Mouse (Mus musculus) myocyte (in vitro differentiated cells): Measurements from ENCODE around the gene Agap2. TPM values are rescaled to one million over a fixed set of nuclear protein-coding genes. Genes with fewer than 3 reads are reported as not detected.

Experiments used
- H3K27me3 ChIP-seq: one replicate; pipeline ENCODE4 v1.6.1; 2011; ENCODE audit not compliant: control insufficient read depth, insufficient read depth, insufficient read length
- H3K36me3 ChIP-seq: one replicate; pipeline ENCODE4 v1.6.1; 2011; ENCODE audit not compliant: control insufficient read depth, insufficient read depth
- H3K4me2 ChIP-seq: one replicate; pipeline ENCODE4 v1.6.1; 2011; ENCODE audit warnings: low read depth, control low read depth
- H3K4me3 ChIP-seq: one replicate; pipeline ENCODE4 v1.5.1; 2011; ENCODE audit warnings: mild to moderate bottlenecking, control low read depth, moderate library complexity
- H3K79me2 ChIP-seq: one replicate; pipeline ENCODE4 v1.6.1; 2011; ENCODE audit not compliant: control insufficient read depth, insufficient read depth
- H3ac ChIP-seq: one replicate; pipeline ENCODE4 v1.6.1; 2011; ENCODE audit not compliant: control insufficient read depth, insufficient read length
- CEBPB ChIP-seq: IDR thresholded peaks from 2 replicates; pipeline ENCODE4 v1.6.1; 2011; ENCODE audit warnings: mild to moderate bottlenecking, moderate library complexity; ENCODE audit not compliant: poor library complexity, insufficient read depth, severe bottlenecking
- E2F4 ChIP-seq: IDR thresholded peaks from one replicate; pipeline ENCODE4 v1.6.1; 2011; ENCODE audit warnings: mild to moderate bottlenecking, control low read depth, moderate library complexity; ENCODE audit not compliant: insufficient read depth
- MAX ChIP-seq: IDR thresholded peaks from one replicate; pipeline ENCODE4 v1.6.1; 2011; ENCODE audit warnings: low read depth, mild to moderate bottlenecking, control low read depth
- MYOD1 ChIP-seq, 3 experiments: IDR thresholded peaks; one replicate each; pipeline ENCODE4 v1.6.1; 2011; ENCODE audit warnings: control low read depth in 2 of 3, low read depth in 2 of 3, mild to moderate bottlenecking in 2 of 3, moderate library complexity in 1 of 3; ENCODE audit not compliant: insufficient read length in 2 of 3, control insufficient read depth in 1 of 3
- MYOG ChIP-seq, 3 experiments: IDR thresholded peaks; one replicate each; pipeline ENCODE4 v1.6.1; 2011; ENCODE audit warnings: control low read depth in 2 of 3, low read depth in 2 of 3, mild to moderate bottlenecking in 2 of 3; ENCODE audit not compliant: insufficient read length in 2 of 3, control insufficient read depth in 1 of 3, insufficient read depth in 1 of 3
- POLR2A ChIP-seq: IDR thresholded peaks from one replicate; pipeline ENCODE4 v1.6.1; 2011; ENCODE audit warnings: low read depth, mild to moderate bottlenecking, control low read depth, moderate library complexity; ENCODE audit not compliant: insufficient read length
- POLR2AphosphoS2 ChIP-seq: IDR thresholded peaks from one replicate; pipeline ENCODE4 v1.6.1; 2011; ENCODE audit warnings: low read depth, control low read depth; ENCODE audit not compliant: insufficient read length
- REST ChIP-seq: IDR thresholded peaks from one replicate; pipeline ENCODE4 v1.6.1; 2011; ENCODE audit warnings: mild to moderate bottlenecking, control low read depth, moderate library complexity; ENCODE audit not compliant: insufficient read depth, insufficient read length
- SRF ChIP-seq: IDR thresholded peaks from one replicate; pipeline ENCODE4 v1.6.1; 2011; ENCODE audit warnings: low read depth; ENCODE audit not compliant: control insufficient read depth, insufficient read length
- TCF12 ChIP-seq: IDR thresholded peaks from one replicate; pipeline ENCODE4 v1.6.1; 2011; ENCODE audit warnings: mild to moderate bottlenecking, control low read depth; ENCODE audit not compliant: poor library complexity, insufficient read depth, severe bottlenecking
- TCF3 ChIP-seq: IDR thresholded peaks from one replicate; pipeline ENCODE4 v1.6.1; 2011; ENCODE audit warnings: low read depth, control low read depth; ENCODE audit not compliant: insufficient read length
- USF1 ChIP-seq: IDR thresholded peaks from one replicate; pipeline ENCODE4 v1.6.1; 2011; ENCODE audit warnings: low read depth, mild to moderate bottlenecking, control low read depth, moderate library complexity
- polyA plus RNA-seq: library from polyadenylated mRNA; unstranded; fragments of >200 nt; fragmentation: generic; extraction: Trizol; gene quantifications from one replicate; pipeline ENCODE4 v1.2.1, GENCODE M21; 2012; ENCODE audit warnings: missing spikeins

Agap2 gene
- polyA plus RNA-seq, 1 experiment = 1.2 TPM

GRCm38 (mm10) chr10:127115068-127115467, 40.0 kb downstream of the Agap2 start:
- H3K4me3 ChIP-seq = no peak overlapping the region
- H3K36me3 ChIP-seq = peaks cover 12% of the 10 kb centered on the region
- no peak overlapping the region for H3K4me2 ChIP-seq
- H3ac ChIP-seq = no peak overlapping the region
- no peak for TF ChIP-seq USF1
- no peak for TF ChIP-seq REST
- TF ChIP-seq MYOG (IDR thresholded peaks at IDR 0.05; ENCODE audit: control insufficient read depth in 1 of 3, insufficient read depth in 1 of 3, insufficient read length in 2 of 3, low read depth in 2 of 3) = no peak
- no peak for TF ChIP-seq CEBPB
- TF ChIP-seq TCF12 = no peak
- no peak for TF ChIP-seq E2F4
- TF ChIP-seq SRF = no peak
- no peak for TF ChIP-seq POLR2AphosphoS2
- TF ChIP-seq POLR2A = no peak
- TF ChIP-seq MAX = no peak
- no peak for TF ChIP-seq TCF3
- TF ChIP-seq MYOD1 (IDR thresholded peaks at IDR 0.05; ENCODE audit: control insufficient read depth in 1 of 3, insufficient read length in 2 of 3, low read depth in 2 of 3) = no peak
- H3K27me3 ChIP-seq = no peaks in the 10 kb centered on the region
- no peaks in the 10 kb centered on the region for H3K79me2 ChIP-seq

GRCm38 (mm10) chr10:127118470-127118869, 43.4 kb downstream of the Agap2 start:
- Histone ChIP-seq H3K79me2 (no peaks in the 10 kb centered on the region), H3K4me3 (no peak overlapping the region), H3K27me3 (no peaks in the 10 kb centered on the region), H3K36me3 (peaks cover 12% of the 10 kb centered on the region), H3ac (no peak overlapping the region), H3K4me2 (no peak overlapping the region)
- no peak for TF ChIP-seq MYOG (IDR thresholded peaks at IDR 0.05; ENCODE audit: control insufficient read depth in 1 of 3, insufficient read depth in 1 of 3, insufficient read length in 2 of 3, low read depth in 2 of 3)
- no peak for TF ChIP-seq REST
- TF ChIP-seq POLR2AphosphoS2 = no peak
- no peak for TF ChIP-seq POLR2A
- TF ChIP-seq TCF3 = no peak
- TF ChIP-seq SRF = no peak
- no peak for TF ChIP-seq MYOD1 (IDR thresholded peaks at IDR 0.05; ENCODE audit: control insufficient read depth in 1 of 3, insufficient read length in 2 of 3, low read depth in 2 of 3)
- TF ChIP-seq TCF12 = no peak
- no peak for TF ChIP-seq MAX
- TF ChIP-seq USF1 = no peak
- TF ChIP-seq CEBPB = no peak
- no peak for TF ChIP-seq E2F4

- Histone ChIP-seq H3K79me2 (no peaks in the 10 kb centered on the region), H3K36me3 (peaks cover 12% of the 10 kb centered on the region), H3K27me3 (no peaks in the 10 kb centered on the region), H3K4me2 (no peak overlapping the region), H3ac (no peak overlapping the region), H3K4me3 (peak overlapping the region; percentile 79)
- TF ChIP-seq MAX (no peak), REST (no peak), TCF12 (no peak), POLR2A (no peak), TCF3 (no peak), CEBPB (no peak), USF1 (no peak), SRF (no peak), E2F4 (no peak), MYOG (IDR thresholded peaks at IDR 0.05; ENCODE audit: control insufficient read depth in 1 of 3, insufficient read depth in 1 of 3, insufficient read length in 2 of 3, low read depth in 2 of 3) (no peak), POLR2AphosphoS2 (no peak), MYOD1 (IDR thresholded peaks at IDR 0.05; ENCODE audit: control insufficient read depth in 1 of 3, insufficient read length in 2 of 3, low read depth in 2 of 3) (no peak)
Measured at GRCm38 (mm10) chr10:127119229-127119628, 44.1 kb downstream of the Agap2 start.

- Histone ChIP-seq H3K4me3 (peak overlapping the region; percentile 79), H3K27me3 (no peaks in the 10 kb centered on the region), H3K79me2 (no peaks in the 10 kb centered on the region), H3ac (peak overlapping the region; percentile 4), H3K4me2 (peak overlapping the region; percentile 89), H3K36me3 (peaks cover 12% of the 10 kb centered on the region)
- no peak for TF ChIP-seq MAX
- no peak for TF ChIP-seq REST
- no peak for TF ChIP-seq TCF12
- no peak for TF ChIP-seq TCF3
- no peak for TF ChIP-seq MYOD1 (IDR thresholded peaks at IDR 0.05; ENCODE audit: control insufficient read depth in 1 of 3, insufficient read length in 2 of 3, low read depth in 2 of 3)
- no peak for TF ChIP-seq CEBPB
- no peak for TF ChIP-seq MYOG (IDR thresholded peaks at IDR 0.05; ENCODE audit: control insufficient read depth in 1 of 3, insufficient read depth in 1 of 3, insufficient read length in 2 of 3, low read depth in 2 of 3)
- no peak for TF ChIP-seq POLR2A
- TF ChIP-seq USF1 = no peak
- TF ChIP-seq SRF = no peak
- TF ChIP-seq POLR2AphosphoS2 = no peak
- TF ChIP-seq E2F4 = no peak
Measured at GRCm38 (mm10) chr10:127120301-127121065, 45.4 kb downstream of the Agap2 start.
